Mouse (Mus musculus) kidney, adult 2 months (tissue): ENCODE measurements at regions not wholly inside any gene's neighbourhood (a gene's known extent, or its start where the extent isn't known, plus 50 kb on each side); places are given as distances from the start of the nearest gene placed in this dataset.

Experiments
- CTCF ChIP-seq: fragments of 200-500 bp; conservative IDR thresholded peaks from 2 replicates; pipeline ENCODE4 v1.5.1; 2011; ENCODE audit warnings: low read depth, mild to moderate bottlenecking, control low read depth, low read length, moderate library complexity, mixed read lengths; ENCODE audit not compliant: insufficient read depth, insufficient read length
- POLR2A ChIP-seq: fragments of 200-500 bp; IDR thresholded peaks from one replicate; pipeline ENCODE4 v1.6.1; 2011; ENCODE audit warnings: low read depth, low read length, control low read depth

DNA sequence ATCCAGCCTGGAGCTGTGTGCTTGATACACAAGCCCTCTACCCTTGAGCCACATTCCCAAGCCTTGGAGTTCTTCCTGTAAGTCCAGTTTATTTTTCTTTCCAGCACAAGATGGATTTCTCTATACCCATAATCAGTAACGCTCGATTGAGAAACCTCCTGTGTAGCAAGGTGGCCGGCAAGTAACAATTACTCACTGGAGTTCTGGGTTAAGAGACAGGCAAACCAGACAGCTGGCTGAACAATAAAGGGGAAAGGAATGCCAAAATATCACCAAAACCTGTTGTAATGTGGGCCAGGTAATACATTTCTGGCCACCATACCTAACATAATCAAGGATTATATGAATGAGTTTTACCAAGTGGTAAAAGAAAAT is 102.8 kb upstream of the Jade1 start:
- TF ChIP-seq POLR2A (no peak), CTCF (no peak)
